Mouse (Mus musculus) mature B cell (primary cell): ENCODE data around the gene Gal3st2c.
"Not testable (repeated sequence)": the region's sequence is repeated elsewhere in the genome, so short reads cannot be mapped to it uniquely, and the experiment has no call there.

Experiments
- in situ Hi-C: fragments of 300-500 bp; cut with MboI; formaldehyde crosslinking; loops from 2 replicates; pipeline ENCODE4 v1.14.3; 2019

Gal3st2c gene

GRCm38 (mm10) chr1:94046544-94046943, 56.2 kb downstream of the Gal3st2c start:
- in situ Hi-C loops, result no loop called here

GRCm38 (mm10) chr1:94051104-94051503, 60.8 kb downstream of the Gal3st2c start:
- in situ Hi-C loops, result no loop called here

- in situ Hi-C loops, result no loop called here
These were observed 62.1 kb downstream of the Gal3st2c start, which contains the start of gene Pdcd1 for GRCm38 (mm10) chr1:94052373-94052772. Gene Pdcd1, minus strand, starts transcription at chr1:94052553.

GRCm38 (mm10) chr1:94053530-94054216, 63.4 kb downstream of the Gal3st2c start:
- in situ Hi-C loops, result no loop called here

GRCm38 (mm10) chr1:94054481-94054880, 64.2 kb downstream of the Gal3st2c start:
- in situ Hi-C loops, result no loop called here

- in situ Hi-C loops, result no loop called here
These were observed 65.7 kb downstream of the Gal3st2c start for GRCm38 (mm10) chr1:94055966-94056365.

- in situ Hi-C loops, result no loop called here
These were observed 67.1 kb downstream of the Gal3st2c start for GRCm38 (mm10) chr1:94057401-94057800.

GRCm38 (mm10) chr1:94058281-94058680, 68.0 kb downstream of the Gal3st2c start:
- in situ Hi-C loops, result not testable (repeated sequence)
